Mouse (Mus musculus): ENCODE results near the gene Ntm. TPM values are rescaled to one million over a fixed set of nuclear protein-coding genes. Genes with fewer than 3 reads are reported as not detected.

Ntm gene
- total and polyA plus RNA-seq, 3 experiments = not detected

DNA sequence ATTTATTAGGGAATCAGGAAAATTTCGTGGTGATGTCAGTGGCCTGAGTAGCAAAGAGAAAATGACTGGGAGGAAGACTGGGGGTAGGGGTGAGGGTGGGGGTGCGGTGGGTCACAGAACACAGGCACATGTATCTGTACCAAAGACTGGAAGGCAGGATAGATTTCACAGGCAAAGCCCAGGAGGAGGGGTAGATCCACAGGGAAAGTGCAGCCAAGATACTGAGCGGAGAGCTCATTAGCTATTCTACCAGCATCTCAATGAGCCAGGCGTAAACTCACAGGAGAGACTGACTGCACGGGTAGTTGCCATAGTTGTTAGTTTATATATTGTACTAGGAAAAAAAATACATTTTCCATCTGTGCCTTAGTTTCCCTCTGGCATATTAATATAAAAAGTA is 375.6 kb downstream of the Ntm start:
- Histone ChIP-seq H3K4me1 (ENCODE audit: control insufficient read depth in 1 of 2, insufficient read depth in 2 of 2, low read length in 2 of 2) (no peaks in the 10 kb centered on the region), H3K36me3 (ENCODE audit: control insufficient read depth in 1 of 2, insufficient read depth in 2 of 2, low read length in 2 of 2) (no peaks in the 10 kb centered on the region), H3K79me2 (ENCODE audit: control insufficient read depth, insufficient read depth, low read length, poor library complexity) (no peaks in the 10 kb centered on the region), H3K9ac (ENCODE audit: control insufficient read depth, low read depth, low read length, poor library complexity, severe bottlenecking) (no peak overlapping the region), H3K27me3 (ENCODE audit: control insufficient read depth in 1 of 2, insufficient read depth in 2 of 2, low read length in 2 of 2) (no peaks in the 10 kb centered on the region), H3K9me3 (replicated peaks; ENCODE audit: insufficient read depth, low read length) (no peaks in the 10 kb centered on the region), H3K27ac (ENCODE audit: control insufficient read depth, low read depth, low read length) (no peak overlapping the region), H3K4me3 (ENCODE audit: control insufficient read depth in 1 of 2, insufficient read depth in 1 of 2, low read depth in 2 of 2, low read length in 2 of 2) (no peak overlapping the region)
- TF ChIP-seq TCF12 (IDR thresholded peaks at IDR 0.05; ENCODE audit: low read depth, low read length) (no peak), E2F4 (IDR thresholded peaks at IDR 0.05; ENCODE audit: borderline replicate concordance, low read depth, low read length) (no peak), NRF1 (IDR thresholded peaks at IDR 0.05; ENCODE audit: insufficient read depth, low read depth, low read length, poor library complexity, severe bottlenecking) (no peak), ZC3H11A (IDR thresholded peaks at IDR 0.05; ENCODE audit: low read depth, low read length) (no peak), KAT2A (conservative IDR thresholded peaks at IDR 0.05; ENCODE audit: low read depth, low read length) (no peak), JUND (IDR thresholded peaks at IDR 0.05; ENCODE audit: low read depth, low read length) (no peak), RCOR1 (IDR thresholded peaks at IDR 0.05; ENCODE audit: low read depth, low read length) (no peak), GATA1 (IDR thresholded peaks at IDR 0.05; ENCODE audit: low read depth, low read length) (no peak), HCFC1 (IDR thresholded peaks at IDR 0.05; ENCODE audit: low read depth, low read length) (no peak), NELFE (IDR thresholded peaks at IDR 0.05; ENCODE audit: low read depth, low read length) (no peak), ZMIZ1 (IDR thresholded peaks at IDR 0.05; ENCODE audit: low read depth, low read length) (no peak), RAD21 (IDR thresholded peaks at IDR 0.05; ENCODE audit: low read depth, low read length) (no peak)
- DNase-seq (ENCODE audit: low read depth, low spot score) = no peak

DNA sequence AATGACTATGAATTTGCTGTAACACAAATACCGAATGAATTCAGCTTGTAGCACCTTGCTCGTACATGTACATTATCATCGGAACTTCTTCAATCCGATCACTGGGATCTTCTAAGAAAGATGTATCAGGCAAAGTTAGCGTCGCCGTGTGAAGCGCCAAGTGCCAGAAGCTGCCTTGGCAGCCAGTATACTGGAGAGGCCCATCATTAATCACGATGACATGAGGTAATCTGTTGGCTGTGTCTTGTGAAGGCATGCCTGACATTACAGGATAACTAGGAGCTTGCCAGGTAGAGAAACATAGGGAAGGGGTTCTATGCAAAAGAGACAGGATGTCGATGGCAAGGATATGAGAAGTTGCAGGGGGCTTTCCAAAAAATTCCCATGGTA is 376.6 kb downstream of the Ntm start:
- Histone ChIP-seq H3K9ac (ENCODE audit: control insufficient read depth, low read depth, low read length, poor library complexity, severe bottlenecking) (no peak overlapping the region), H3K27ac (ENCODE audit: control insufficient read depth, low read depth, low read length) (no peak overlapping the region), H3K79me2 (ENCODE audit: control insufficient read depth, insufficient read depth, low read length, poor library complexity) (no peaks in the 10 kb centered on the region), H3K4me3 (ENCODE audit: control insufficient read depth in 1 of 2, insufficient read depth in 1 of 2, low read depth in 2 of 2, low read length in 2 of 2) (no peak overlapping the region), H3K9me3 (replicated peaks; ENCODE audit: insufficient read depth, low read length) (no peaks in the 10 kb centered on the region), H3K36me3 (ENCODE audit: control insufficient read depth in 1 of 2, insufficient read depth in 2 of 2, low read length in 2 of 2) (no peaks in the 10 kb centered on the region), H3K27me3 (ENCODE audit: control insufficient read depth in 1 of 2, insufficient read depth in 2 of 2, low read length in 2 of 2) (no peaks in the 10 kb centered on the region), H3K4me1 (ENCODE audit: control insufficient read depth in 1 of 2, insufficient read depth in 2 of 2, low read length in 2 of 2) (no peaks in the 10 kb centered on the region)
- no peak for DNase-seq (ENCODE audit: low read depth, low spot score)
- TF ChIP-seq CHD1 (IDR thresholded peaks at IDR 0.05; ENCODE audit: low read depth, low read length) (no peak), JUND (IDR thresholded peaks at IDR 0.05; ENCODE audit: low read depth, low read length) (no peak), BHLHE40 (IDR thresholded peaks at IDR 0.05; ENCODE audit: borderline replicate concordance, low read depth, low read length) (no peak), POLR2AphosphoS5 (IDR thresholded peaks at IDR 0.05; ENCODE audit: borderline replicate concordance, low read depth, low read length) (no peak), MAZ (IDR thresholded peaks at IDR 0.05; ENCODE audit: low read depth, low read length) (no peak), GATA1 (IDR thresholded peaks at IDR 0.05; ENCODE audit: low read depth, low read length) (no peak), NELFE (IDR thresholded peaks at IDR 0.05; ENCODE audit: low read depth, low read length) (no peak), KAT2A (conservative IDR thresholded peaks at IDR 0.05; ENCODE audit: low read depth, low read length) (no peak), TAL1 (IDR thresholded peaks at IDR 0.05; ENCODE audit: low read length) (no peak), UBTF (IDR thresholded peaks at IDR 0.05; ENCODE audit: borderline replicate concordance, insufficient read depth, low read depth, low read length) (no peak), TBP (IDR thresholded peaks at IDR 0.05; ENCODE audit: low read depth, low read length) (no peak), MAFK (IDR thresholded peaks at IDR 0.05; ENCODE audit: borderline replicate concordance, low read depth, low read length) (no peak), E2F4 (IDR thresholded peaks at IDR 0.05; ENCODE audit: borderline replicate concordance, low read depth, low read length) (no peak), EP300 (IDR thresholded peaks at IDR 0.05; ENCODE audit: low read depth in 1 of 2, low read length in 2 of 2) (no peak), MAX (IDR thresholded peaks at IDR 0.05; ENCODE audit: low read length) (no peak)

Measured in MEL (cell line).